Mouse (Mus musculus): ENCODE measurements around the gene Cubn.

The Cubn gene

GRCm38 (mm10) chr2:13357885-13358552 lies 133.6 kb downstream of the Cubn start:
- DNase-seq (ENCODE audit: low read depth, low spot score): peak; percentile 14

DNA sequence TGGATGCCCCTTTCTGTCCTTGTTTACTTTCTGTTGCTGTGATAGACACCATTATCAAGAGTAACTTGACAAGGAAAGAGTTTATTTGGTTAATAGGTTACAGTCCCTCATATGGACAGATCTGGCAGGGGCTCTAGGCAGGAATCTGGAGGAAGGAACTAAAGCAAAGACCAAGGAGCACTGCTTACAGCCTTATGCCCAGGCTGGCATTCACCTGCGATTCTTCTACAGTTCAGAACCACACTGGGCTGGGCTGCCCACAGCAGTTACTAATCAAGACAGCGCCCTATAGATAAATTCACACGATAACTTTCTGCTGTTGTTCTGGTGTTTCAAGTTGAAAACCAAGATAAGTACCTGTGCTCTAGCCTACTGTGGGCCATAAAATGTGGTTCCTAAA lies 138.8 kb downstream of the Cubn start:
- DNase-seq (ENCODE audit: low read depth, low spot score): no peak

GRCm38 (mm10) chr2:13352112-13352728 lies 139.4 kb downstream of the Cubn start:
- DNase-seq (ENCODE audit: low read depth, low spot score): no peak

DNA sequence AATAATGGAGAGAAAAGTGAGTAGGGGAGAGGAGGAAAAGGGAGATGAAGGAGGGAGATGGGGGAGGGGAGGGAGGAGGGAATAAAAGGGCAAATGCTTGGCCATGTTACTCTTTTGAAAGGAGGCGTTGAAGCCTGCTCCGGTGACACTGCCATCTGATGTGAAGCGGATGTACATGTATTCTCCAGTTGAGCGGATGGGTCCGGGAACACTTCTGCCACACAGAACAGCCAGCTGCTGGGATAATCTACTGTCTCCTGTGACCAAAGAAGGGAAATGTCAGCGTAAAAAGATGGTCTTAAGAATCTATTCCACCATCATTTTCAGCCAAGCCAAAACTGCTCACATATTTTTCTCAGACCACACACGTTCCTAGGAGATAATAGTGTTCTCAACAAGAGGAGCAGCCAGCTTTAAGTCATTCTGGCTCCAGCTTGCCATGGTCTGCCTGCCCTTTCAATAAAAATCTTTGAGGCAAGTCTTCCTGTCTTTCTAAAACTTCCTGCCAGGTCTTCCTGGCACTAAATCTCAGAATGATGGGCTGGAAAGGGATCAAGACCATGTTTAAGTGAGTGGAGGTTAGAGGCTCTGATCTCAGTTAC lies 149.2 kb downstream of the Cubn start:
- DNase-seq (ENCODE audit: low read depth, low spot score): no peak

- DNase-seq (ENCODE audit: low read depth, low spot score): no peak
These were observed 156.2 kb downstream of the Cubn start for GRCm38 (mm10) chr2:13335446-13335845.

DNA sequence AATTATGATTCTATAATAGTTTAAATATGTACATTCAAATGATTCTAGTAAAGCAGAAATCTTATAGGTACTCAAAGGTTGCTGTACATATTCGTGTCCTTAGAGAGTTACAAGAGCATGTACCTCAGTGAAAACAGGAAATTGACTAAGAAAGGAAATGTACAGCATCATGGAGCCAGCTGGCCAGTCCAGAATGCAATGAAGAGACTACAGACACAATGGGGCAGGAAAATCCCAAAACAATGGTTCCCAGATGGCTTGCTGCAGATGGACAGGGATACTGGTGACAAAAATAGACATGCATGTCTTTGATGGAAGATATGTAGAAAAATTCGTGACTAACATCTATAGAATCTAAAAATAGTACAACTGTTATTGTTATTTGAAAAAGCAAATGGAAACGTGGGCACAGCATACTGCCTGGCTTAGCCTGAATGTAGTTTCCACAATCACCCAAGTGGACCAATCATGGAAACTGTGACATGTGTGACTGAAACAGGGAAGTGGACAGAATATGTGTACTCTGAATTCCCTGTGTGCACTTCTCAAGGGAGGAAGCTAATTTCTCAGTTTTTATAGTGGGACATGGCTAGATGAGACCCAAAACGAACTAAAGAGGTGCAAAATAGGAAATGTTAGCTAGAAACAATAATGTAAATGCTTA lies 161.7 kb downstream of the Cubn start:
- DNase-seq (ENCODE audit: low read depth, low spot score): no peak

- DNase-seq (ENCODE audit: low read depth, low spot score): no peak
These were observed 188.2 kb downstream of the Cubn start for GRCm38 (mm10) chr2:13303376-13303775.

DNA sequence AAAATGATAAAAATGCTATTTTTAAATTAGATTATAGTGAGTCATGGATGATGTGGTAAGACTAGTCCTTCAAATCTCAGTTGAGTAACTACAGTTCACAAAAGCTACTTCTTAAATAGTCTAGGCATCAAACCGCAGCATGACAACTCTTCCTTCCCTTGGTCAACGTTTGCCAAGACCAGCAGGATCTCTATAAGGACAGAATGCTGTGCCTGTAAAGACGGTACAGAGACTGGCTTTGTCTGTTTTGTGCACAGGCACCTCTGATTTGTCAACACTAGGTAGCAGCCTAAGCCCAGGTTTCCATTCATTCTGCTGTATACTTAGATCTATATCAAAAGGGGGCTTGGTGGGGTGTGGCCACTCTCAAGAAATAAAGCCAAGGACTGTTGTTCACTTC lies 192.6 kb downstream of the Cubn start:
- peak; percentile 34 for DNase-seq (ENCODE audit: low read depth, low spot score)

DNA sequence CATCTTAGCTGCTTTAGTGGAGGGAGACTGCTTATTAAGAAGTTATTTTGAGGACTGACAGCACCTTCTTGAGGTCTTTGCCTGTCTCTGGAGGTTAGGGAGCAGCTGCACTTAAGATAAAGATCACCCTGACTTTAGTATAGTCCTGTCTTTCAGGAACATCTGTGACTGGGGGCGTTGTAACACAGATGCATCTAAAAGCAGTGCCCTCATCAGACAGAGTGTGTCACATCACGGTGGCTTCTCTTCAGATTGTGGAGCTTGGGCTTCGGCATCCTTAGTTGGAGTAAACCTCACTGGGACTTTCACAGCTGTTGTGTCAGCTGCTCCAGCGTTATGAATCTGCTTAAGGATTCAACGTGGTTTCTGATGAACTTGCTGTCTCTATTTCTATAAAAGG lies 193.9 kb downstream of the Cubn start:
- DNase-seq (ENCODE audit: low read depth, low spot score): no peak

DNA sequence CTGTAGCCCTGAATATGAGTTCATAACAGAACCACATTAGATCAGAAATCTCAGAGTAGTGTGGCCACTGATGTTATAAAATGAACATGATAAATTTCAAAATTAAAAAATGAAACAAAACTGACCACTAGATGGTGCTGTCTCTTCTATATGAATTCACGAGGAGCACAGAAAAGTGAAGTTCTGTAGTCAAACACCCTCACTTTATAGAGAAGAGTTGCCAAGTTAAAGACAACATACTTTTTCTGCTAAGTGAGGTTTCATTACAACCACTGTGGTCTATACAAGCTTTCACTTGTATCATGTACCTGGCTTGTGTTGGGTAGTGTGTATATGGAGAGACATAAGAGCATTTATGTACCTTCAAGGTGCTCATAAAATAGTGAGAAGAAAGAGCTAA lies 201.0 kb downstream of the Cubn start:
- DNase-seq (ENCODE audit: low read depth, low spot score): peak; percentile 18

DNA sequence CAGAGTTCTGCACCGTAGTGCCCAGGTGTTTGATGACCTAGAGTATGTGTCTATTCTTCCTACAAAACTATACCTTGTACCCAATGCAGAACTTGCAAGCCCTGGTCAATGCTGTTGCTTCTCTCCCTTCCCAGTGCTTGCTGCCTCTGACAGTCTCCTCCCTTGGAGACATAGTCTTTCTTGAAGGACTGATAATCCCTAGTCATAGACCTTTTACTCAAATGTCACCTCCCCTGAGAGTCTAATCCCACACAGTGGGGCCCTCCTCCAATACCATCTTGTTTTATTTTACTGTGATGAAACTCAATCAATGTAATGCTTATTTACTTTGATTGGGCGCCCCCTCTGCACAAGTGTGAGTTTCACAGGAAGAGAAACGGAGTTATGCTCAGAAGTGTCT lies 201.5 kb downstream of the Cubn start:
- no peak for DNase-seq (ENCODE audit: low read depth, low spot score)

DNA sequence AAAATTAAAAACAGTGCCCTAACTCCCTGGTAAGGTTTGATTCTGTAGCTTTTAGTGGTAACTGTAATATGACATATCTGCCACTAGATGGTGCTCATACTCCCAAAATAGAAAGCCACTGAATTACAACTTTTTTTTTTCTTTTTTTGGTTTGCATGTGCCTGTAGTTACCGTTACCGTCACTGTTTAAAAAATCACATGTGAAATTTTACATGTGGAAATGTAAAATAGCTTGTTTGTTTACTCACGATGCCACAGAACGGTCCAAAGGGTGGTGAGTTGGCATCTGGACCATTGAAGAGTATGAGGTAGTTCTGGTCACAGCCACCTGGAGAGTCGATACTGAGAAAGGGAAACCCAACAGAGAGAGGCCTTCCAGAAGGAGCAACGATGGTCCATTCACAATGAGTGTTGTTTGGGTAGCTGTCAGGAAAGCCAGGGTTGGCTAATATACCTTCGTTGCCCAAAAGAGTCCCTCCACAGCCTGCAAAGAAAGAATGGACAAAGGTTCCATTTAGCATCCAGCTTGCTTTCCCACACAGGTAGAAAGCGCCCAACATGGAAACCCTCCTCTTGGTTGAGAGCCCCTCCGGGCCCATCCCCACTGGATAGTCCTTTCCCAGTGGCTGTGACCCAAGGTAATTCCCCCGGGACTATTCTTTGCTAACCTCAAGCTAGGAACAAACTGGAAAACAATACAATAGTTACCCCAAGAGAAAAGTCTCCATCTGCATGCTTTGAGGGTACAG lies 213.3 kb downstream of the Cubn start:
- no peak for DNase-seq (ENCODE audit: low read depth, low spot score)

- DNase-seq (ENCODE audit: low read depth, low spot score): no peak
These were observed 215.7 kb downstream of the Cubn start for GRCm38 (mm10) chr2:13275874-13276273.

DNA sequence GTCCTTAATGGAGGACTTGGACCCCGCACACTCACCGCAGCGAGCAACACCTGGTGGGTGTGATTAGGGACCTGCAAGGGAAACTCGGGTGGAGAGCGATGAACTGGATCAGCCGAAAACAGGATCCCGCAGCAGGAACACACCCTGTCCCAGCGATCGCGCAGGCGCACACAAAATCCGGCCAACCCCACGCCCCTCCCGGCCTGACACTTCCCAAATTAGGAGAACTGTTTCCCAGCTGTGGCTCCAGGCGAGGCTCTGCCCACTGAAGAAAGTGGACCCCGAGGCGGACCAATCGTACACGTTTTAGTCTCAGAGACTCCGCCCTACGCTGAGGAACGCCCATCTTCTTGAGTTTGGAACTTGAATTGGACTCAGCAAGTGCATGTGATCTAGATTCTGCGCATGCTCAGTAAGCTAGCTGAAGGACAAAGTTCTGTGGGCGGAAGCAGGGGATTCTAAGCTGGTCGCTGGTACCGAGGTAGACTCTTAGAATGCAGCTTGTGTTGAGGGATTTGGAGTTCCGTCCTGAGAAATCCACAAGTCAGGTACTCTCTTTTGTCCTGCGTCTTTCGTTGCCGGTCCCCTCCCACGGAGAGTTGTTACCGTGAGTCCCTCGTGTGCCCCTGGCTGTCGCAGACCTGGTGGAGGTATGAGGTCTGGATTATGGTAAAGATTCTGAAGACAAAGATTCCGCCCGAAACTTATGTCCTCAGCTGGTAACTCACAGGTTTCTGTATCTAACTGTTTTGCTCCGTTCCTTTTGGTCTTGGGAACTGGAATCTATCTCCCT lies 220.3 kb downstream of the Cubn start, which contains the start of gene Rsu1:
Rsu1 (minus strand) TSS at position 251 of the 793 bp plus-strand sequence.
- peak; percentile 97 for DNase-seq (ENCODE audit: low read depth, low spot score)

- no peak for DNase-seq (ENCODE audit: low read depth, low spot score)
These were observed 220.9 kb downstream of the Cubn start for GRCm38 (mm10) chr2:13270736-13271135.

- no peak for DNase-seq (ENCODE audit: low read depth, low spot score)
These were observed 222.8 kb downstream of the Cubn start for GRCm38 (mm10) chr2:13268681-13269293.

DNA sequence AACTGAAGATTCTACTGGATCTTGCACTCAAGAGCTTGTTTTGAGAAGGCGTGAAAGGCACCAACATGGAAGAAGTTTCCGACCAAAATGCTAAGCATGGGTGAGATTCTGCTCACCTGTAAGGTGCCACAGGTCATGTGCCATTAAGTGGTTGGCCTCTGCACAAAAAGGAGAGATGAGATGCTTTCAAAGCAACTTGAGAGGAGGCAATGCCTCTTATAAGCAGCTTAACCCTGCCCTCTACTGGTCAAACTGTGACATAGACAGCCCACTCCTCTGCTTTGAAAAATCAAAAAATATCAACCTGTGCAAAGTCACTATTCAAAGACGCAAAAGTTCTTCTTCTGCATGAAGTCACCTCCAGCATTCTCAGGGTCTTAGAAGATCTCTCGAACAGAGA lies 226.7 kb downstream of the Cubn start:
- DNase-seq (ENCODE audit: low read depth, low spot score): peak; percentile 30

DNA sequence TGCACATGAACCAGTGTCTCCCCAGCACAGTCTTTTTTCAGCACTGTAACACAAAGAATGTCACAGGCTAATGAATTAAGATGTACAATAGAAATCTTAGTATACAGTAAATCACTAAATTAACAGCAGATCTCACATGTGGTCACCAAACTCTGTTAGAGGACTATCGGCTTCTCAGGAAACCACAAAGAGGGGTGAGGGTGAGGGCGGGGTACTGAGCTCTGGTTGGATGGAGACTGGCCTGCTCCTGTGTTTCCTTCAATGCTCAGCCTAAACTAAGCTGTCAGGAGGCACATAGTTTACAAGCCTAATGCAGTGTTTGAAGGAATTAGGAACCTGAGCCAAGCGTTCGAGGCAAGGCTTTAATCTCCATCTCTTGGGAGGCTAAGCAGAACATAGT lies 228.5 kb downstream of the Cubn start:
- DNase-seq (ENCODE audit: low read depth, low spot score): no peak

DNA sequence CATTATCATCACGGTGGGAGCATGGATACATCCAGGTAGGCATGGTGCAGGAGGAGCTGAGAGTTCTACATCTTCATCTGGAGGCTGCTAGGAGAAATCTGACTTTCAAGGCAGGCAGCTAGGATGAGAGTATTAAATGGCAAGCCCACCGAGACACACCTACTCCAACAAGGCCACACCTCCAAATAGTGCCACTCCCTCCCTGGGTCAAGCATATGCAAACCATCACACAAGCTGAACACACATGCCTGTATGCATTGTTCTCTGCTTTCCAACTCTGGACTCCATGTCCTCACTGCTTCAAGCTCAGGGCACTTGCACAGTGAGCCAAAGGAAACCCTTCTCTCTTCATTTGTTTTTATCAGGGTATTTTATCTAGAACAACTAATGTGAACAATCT lies 233.0 kb downstream of the Cubn start:
- DNase-seq (ENCODE audit: low read depth, low spot score): no peak

DNA sequence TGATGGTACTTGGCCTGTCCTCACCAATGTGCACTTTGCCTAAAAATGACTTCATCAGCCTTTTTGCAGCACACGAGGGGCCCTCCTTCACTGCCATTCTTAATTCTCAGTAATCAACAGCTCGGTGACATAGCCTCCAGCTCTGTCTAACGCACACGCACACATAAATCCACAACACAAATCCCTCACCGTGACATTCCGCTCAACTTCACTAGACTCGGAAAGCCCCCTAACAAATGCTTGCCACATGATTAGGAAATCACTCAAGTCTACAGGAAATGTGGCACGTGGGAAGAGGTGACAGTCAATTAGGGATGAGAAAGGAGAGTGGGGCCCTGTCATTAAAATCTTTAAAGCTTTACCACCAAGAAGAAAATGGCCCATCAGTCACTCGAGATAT lies 250.9 kb downstream of the Cubn start:
- DNase-seq (ENCODE audit: low read depth, low spot score): no peak
